Mouse (Mus musculus): ENCODE measurements around the gene Snrnp70.
A peak's percentile ranks its signal among the peaks of the same experiment; 100 is the strongest.

Gene Snrnp70

DNA sequence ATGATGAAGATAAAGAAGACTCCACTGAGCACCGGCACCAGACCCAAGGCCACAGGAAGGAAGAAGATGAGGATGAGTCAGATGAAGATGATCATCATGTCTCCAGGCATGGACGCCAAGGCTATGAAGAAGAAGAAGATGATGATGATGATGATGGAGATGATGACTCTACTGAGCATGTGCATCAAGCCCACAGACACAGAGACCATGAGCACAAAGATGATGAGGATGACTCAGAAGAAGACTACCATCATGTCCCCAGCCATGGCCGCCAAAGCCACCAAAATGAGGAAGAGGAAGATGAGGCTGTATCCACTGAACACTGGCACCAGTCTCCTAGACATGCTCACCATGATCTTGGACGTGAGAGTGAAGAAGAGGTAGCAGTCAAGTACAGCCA, 59.2 kb downstream of the Snrnp70 start:
- no peak for DNase-seq (ENCODE audit: low spot score)

- DNase-seq (ENCODE audit: low spot score): no peak
Measured at GRCm38 (mm10) chr7:45335056-45335455, 60.5 kb downstream of the Snrnp70 start, which contains the start of gene Hrc. Gene Hrc, plus strand, starts transcription at chr7:45335290.

GRCm38 (mm10) chr7:45334605-45335004, 60.9 kb downstream of the Snrnp70 start:
- DNase-seq (ENCODE audit: low spot score): peak; percentile 29

DNA sequence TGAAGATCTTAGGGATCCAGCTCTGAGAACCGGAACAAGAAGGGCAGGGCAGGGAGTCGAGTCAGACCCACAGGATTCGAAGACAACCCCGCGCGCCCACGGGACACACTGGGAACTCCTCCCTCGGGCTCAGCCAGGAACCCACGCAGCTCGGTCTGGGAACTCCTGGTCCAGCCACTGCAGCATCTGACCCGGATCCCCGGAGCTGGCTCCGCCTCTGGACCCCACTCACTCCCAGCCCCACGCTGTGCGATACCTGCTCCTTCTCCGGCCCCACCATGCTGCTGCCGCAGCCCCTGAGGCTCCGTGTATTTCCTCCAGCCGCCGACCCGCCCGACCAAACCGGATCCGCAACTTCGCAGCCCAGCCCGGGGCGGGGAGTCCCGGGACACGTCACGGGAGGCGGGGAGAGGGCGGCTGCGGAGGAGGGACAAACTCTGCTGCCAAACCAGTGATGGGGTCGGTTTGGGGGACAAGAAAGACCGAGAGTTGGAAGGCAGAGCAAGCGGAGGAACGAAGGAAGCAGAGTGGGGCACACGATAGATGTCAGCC, 62.0 kb downstream of the Snrnp70 start, which contains the start of gene Trpm4:
Trpm4 (minus strand) TSS at position 350 of the 552 bp plus-strand sequence.
- peak; percentile 85 for DNase-seq (ENCODE audit: low spot score)

DNA sequence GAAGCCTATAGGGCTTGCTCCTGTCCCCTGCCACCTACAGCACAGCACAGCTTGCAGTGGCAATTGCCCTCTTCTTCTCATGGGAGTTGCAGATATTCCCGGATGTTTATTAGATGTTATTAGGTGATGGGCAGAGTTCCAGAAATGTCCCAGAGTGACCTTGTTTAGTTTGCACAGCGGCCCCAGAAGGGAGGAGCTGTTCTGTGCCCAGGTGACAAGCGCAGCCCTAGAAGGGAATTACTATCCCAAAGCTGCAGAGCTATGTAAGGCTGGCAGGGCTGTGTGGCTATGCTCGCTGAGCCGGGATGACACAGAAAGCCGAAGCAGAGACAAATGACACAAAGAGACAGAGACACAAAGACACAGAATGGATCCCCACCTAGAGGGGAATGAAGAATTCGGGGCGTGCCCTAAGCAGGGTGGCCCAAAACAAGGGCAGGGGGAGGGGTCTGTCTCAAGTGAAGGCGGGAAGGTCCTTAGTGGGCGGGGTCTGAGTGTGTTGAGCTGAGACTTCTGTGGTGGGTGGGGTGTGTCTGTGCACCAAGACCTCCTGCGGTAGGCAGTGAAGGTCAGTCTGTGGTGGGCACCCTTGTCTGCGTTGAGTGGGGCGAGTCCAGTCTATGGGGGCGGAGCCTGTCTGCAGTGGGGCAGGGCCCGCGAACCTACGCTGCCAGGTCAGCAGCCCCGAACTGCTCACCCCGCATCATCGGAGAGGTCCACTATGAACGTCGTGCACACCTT, 62.7 kb downstream of the Snrnp70 start:
- peak; percentile 87 for DNase-seq (ENCODE audit: low spot score)

- DNase-seq (ENCODE audit: low spot score): no peak
Measured at GRCm38 (mm10) chr7:45331502-45331901, 64.0 kb downstream of the Snrnp70 start.

GRCm38 (mm10) chr7:45328841-45329475, 66.6 kb downstream of the Snrnp70 start:
- DNase-seq (ENCODE audit: low spot score): no peak
